Mouse (Mus musculus) testis, adult 2 months (tissue): ENCODE data around the gene Atxn2.

ENCODE experiments used
- CTCF ChIP-seq: fragments of 200-500 bp; IDR thresholded peaks from 2 replicates; pipeline ENCODE4 v1.5.1; 2012; ENCODE audit warnings: low read depth, mild to moderate bottlenecking, inconsistent platforms, low read length, moderate library complexity; ENCODE audit not compliant: control insufficient read depth, insufficient read depth, insufficient replicate concordance
- POLR2A ChIP-seq: fragments of 200-500 bp; IDR thresholded peaks from 2 replicates; pipeline ENCODE4 v1.6.1; 2012; ENCODE audit warnings: low read depth, mild to moderate bottlenecking, inconsistent platforms, low read length, moderate library complexity; ENCODE audit not compliant: control insufficient read depth

- no peak for TF ChIP-seq CTCF
- TF ChIP-seq POLR2A, result no peak
Measured at GRCm38 (mm10) chr5:121718462-121718861, 7.3 kb downstream of the Atxn2 start.
